ENCODE assay signal across 9 mouse cellular contexts in the genomic region with DNA sequence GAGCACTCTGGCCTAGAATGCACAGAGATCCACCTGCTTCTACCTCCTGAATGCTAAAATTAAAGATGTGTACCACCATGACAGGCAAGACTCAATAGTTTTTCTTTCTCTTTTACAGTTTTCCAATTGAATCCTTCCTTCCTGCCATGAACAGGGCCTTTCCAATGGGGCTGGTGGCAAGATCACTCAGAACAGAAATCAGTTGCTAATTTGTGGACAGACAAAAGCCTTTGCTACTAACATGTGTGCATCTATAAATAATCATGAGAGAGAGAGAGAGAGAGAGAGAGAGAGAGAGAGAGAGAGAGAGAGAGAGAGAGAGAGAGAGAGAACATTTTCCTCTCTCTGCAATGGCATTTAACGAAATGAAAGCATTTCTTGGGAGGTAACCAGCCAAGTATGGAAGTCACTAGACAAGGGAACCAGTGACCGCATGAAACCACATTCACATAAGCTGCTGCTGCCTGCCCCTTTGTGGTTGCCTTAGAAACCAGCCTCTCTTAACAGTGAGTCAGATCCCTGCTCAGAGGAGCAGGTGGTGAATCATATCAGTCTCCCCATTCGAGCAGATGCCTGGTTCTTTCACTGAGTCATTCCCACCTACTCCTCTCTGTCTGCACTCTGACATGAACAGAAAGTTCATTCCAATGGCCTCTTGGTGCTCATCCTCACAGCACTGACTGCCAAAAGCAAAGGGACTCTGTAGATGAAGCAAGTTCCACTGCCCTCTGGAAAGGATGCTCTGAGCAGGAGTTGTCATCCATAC.
DNase-seq lines count a peak whose midpoint lies in the region; ATAC-seq and TF ChIP-seq lines count a peak whose summit lies in the region.
"Had no signal": no experiment of that assay in that cellular context is flagged by ENCODE, and none has a peak within 500 bp of the region (broad histone marks: within the 10 kb centered on the region; RNA-seq: fewer than 3 reads in every experiment).

No protein-coding gene starts in this region.

- peak; percentile 100 for ATAC-seq in Patski
- no peak for ATAC-seq in intestine, embryonic 16.5 days

- no peak overlapping the region for H3K9ac ChIP-seq in intestine, embryonic 16.5 days (ENCODE audit: low read depth, low read length)
- H3K9ac ChIP-seq: limb, embryonic 15.5 days had no signal

- WGBS in intestine, embryonic 16.5 days = 48% methylated on average over 3 of the region's 3 CpGs

- no peaks in the 10 kb centered on the region for H3K4me1 ChIP-seq in intestine, embryonic 16.5 days (ENCODE audit: control insufficient read depth, insufficient read depth, low read length)
- H3K4me1 ChIP-seq: limb, embryonic 15.5 days had no signal

- no peaks in the 10 kb centered on the region for H3K9me3 ChIP-seq in intestine, embryonic 16.5 days (ENCODE audit: control insufficient read depth, low read length)
- H3K9me3 ChIP-seq: limb, embryonic 15.5 days had no signal

- POLR2A ChIA-PET in Patski (lab: Charles Lee) = interaction anchor here (0.7 kb wide), 1 partner anchor 1297 kb away, joined by 4 read pairs; no protein-coding TSS in a partner anchor

- H3K27ac ChIP-seq in intestine, embryonic 16.5 days (ENCODE audit: low read length) = no peak overlapping the region
- H3K27ac ChIP-seq: limb, embryonic 15.5 days had no signal

- no peak overlapping the region for H3K4me2 ChIP-seq in intestine, embryonic 16.5 days (ENCODE audit: low read depth, low read length)
- H3K4me2 ChIP-seq: limb, embryonic 15.5 days had no signal

- peak; percentile 18 for TF ChIP-seq CTCF in Patski (IDR thresholded peaks at IDR 0.05)

- no peaks in the 10 kb centered on the region for H3K27me3 ChIP-seq in Patski
- no peaks in the 10 kb centered on the region for H3K27me3 ChIP-seq in intestine, embryonic 16.5 days (replicated peaks; ENCODE audit: control insufficient read depth, insufficient read depth, low read length)
- H3K27me3 ChIP-seq: limb, embryonic 15.5 days had no signal

- CTCF ChIA-PET in Patski (lab: Charles Lee) = no interaction called here

- in situ Hi-C loops in Patski (cut with MboI; ENCODE audit: low pct_unique_long_range_greater_than_20kb) = no loop called here

- H3K36me3 ChIP-seq in intestine, embryonic 16.5 days (ENCODE audit: control insufficient read depth, insufficient read depth, low read length) = no peaks in the 10 kb centered on the region
- H3K36me3 ChIP-seq: limb, embryonic 15.5 days had no signal

- peak; percentile 97 for DNase-seq in Patski (ENCODE audit: low read depth, low spot score)
- peak; percentile 19 to 45 for DNase-seq in cerebellum, adult 18-20 months
- DNase-seq in frontal cortex, postnatal 14 days (ENCODE audit: low spot score in 2 of 2) = peak; percentile 46 to 62
- DNase-seq in left cerebral cortex, adult 8-10 months (ENCODE audit: low spot score in 2 of 2) = peak; percentile 34 to 92
- peak; percentile 91 for DNase-seq in right cerebral cortex, adult 18-20 months
- DNase-seq in heart, postnatal 4 days = no peak
- no peak for DNase-seq in lung, postnatal 10 days

- no peak overlapping the region for H3K4me3 ChIP-seq in intestine, embryonic 16.5 days (ENCODE audit: low read length)
- H3K4me3 ChIP-seq: limb, embryonic 15.5 days had no signal

Comparison
In these comparisons a context has a peak if more than half of its experiments do, and no peak if none do; other contexts are left out.
1. DNase-seq: peak in Patski (single experiment), cerebellum, adult 18-20 months (2 of 2), frontal cortex, postnatal 14 days (2 of 2), left cerebral cortex, adult 8-10 months (2 of 2) and right cerebral cortex, adult 18-20 months (single experiment); none in heart, postnatal 4 days (single experiment) and lung, postnatal 10 days (single experiment).